Mouse (Mus musculus): ENCODE data around the gene Rbfox1. TPM values are rescaled to one million over a fixed set of nuclear protein-coding genes. Genes with fewer than 3 reads are reported as not detected.

Rbfox1 gene
- total RNA-seq, 2 experiments from 2014 or later: 410 to 420 TPM

DNA sequence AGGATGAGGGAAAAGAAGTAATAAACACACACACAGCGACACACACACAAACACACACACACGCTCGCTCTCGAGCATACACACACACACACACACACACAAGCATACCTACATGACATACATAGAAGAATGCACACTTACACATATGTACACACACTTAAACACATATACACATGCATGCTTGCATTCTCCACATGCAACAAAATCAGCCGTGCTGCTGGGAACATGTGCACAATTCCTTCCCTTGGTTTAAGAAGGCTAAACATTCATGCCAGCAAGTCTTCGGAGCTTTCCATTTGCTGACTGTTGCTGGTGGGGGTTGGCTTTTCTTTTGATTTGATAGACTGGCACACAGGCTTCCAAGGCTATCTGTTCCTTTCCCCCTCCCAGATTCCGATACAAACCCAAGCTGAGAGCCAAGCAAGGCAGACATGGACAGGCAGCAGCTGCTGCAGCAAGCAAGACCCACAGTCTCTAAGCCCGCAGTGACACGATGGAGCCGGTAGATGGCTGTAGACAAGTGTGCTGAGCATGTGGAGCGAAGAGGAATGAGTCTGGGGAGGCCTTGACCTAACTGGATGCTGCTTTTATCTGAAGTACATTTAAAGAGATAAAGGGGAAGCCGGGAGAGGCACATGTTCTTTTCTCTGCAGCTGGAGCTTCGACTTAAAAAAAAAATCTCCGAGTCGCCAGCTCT lies 954.3 kb downstream of the Rbfox1 start:
- DNase-seq: peak; percentile 54 to 66

DNA sequence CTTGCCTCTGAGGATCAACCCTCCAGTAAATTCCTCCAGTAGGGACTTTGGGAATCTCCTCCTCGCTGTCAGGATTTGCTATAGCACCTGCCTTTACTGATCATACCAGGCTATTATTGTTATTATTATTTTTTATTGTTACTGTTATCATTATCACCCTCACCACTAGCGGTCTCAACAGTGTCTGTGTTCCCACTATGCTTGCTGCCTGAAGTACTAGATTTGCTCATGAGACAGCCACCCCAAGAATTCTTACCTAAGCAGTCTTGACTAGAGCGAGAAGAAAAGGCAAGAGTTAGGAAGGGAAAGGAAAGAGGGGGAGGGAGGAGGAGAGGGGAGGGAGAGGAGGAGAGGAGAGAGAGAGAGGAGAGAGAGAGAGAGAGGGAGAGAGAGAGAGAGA lies 954.9 kb downstream of the Rbfox1 start:
- no peak for DNase-seq

DNA sequence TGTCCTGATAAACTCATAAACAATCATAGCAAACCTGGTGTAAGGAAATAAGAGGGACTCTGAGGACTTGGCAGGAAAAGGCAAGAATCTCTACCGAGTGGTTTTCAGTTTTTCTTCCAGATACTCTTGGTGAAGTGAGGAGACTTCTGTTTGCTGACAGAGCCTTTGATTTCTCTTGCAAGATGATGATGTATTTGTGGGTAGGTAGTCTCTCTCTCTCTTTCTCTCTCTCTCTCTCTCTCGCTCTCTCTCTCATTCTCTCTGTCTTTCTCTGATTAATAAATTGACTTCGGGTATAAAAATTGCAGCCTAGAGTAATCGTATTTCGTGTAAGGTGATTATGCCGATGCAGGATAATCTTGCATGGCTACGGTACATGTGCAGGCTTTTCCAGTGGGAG lies 955.3 kb downstream of the Rbfox1 start:
- DNase-seq: no peak

DNA sequence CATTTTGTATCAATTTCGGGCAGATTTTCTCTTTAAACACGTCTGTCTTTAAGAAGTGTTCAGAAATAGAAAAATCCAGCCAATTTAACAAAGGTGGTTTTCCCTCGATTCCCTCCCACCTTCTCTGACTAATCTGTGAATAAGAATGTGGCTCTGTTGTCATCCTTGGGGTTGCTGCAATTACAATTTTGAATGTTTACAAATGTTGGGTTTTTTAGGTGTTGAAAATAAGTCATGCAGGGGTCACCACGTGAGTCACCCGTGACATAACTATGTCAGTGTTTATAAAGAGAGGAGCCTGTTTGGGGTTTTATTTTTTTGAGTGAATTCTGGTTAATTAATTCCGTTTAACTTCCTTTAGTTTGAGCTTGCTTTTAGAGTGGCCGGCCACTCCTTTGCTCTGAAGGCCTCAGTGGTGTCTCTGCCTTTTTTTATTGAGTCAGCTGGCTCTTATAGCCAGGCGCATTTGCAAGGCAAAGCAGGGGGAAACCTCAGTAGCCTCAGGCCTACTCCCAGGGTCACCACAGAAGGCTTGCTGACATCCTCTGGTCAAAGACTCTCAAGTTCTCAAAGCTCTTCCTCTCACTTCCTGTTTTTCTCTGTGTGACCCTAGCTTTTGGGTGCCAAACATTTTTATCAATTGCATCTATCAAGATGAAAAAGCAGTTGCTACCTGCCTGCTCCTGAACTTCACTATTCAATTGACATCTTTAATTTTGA lies 957.1 kb downstream of the Rbfox1 start:
- DNase-seq: no peak

DNA sequence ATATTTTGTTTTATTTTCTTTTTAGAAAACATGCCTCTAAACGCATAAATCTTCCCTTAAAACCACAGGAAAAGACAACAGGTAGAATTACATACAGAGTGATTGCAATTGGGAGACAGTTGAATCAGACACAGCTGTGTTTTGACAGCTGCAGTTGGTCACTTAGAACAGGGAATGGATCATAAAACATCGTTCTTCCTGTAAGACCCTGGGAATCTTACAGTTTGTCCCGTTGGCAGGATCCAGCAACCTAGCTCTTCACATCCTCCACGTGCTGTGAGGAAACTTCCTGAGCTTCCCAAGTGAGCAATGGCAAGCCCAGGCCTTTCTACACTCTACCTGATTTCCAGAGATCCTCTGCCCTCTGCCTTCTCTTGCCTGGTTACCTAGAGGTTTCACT lies 959.5 kb downstream of the Rbfox1 start:
- DNase-seq: no peak

DNA sequence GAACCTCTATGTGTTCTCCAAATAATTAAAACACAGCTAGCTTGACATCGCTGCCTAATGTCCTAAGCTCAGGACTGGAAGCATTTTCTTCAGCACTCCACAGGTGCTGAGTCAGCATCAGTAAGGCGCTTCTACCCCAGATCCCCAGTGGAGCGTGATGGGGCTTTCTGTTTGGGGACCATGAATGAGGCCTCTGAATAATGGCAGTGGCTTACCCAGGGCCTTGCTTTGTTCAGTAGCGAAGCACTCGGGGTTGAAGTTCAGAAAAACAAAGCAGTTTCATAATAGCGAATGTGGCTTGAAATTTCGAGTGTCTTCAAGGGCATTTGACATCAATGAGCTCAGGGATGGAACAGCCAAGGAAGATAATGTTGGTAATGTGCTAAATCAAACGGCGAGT lies 966.2 kb downstream of the Rbfox1 start:
- DNase-seq: no peak

DNA sequence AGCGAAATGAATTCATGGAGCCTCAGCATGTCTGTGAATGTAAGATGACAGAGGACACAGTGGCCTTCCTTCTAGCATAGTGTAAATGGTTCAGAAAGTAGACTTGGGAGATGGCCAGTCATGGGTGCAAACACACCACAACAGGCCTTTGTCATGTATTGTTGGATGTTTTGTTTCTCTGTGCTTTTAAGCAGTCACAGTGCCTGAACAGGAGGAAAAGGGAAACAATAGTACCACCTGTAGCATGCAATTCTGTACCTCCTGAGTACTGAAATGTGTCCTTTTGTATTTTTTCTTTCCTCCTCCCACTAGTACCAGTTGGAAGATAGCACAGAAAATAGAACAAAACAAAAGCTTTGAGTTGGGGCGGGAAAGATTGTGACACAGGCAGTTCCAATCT lies 968.6 kb downstream of the Rbfox1 start:
- no peak for DNase-seq

DNA sequence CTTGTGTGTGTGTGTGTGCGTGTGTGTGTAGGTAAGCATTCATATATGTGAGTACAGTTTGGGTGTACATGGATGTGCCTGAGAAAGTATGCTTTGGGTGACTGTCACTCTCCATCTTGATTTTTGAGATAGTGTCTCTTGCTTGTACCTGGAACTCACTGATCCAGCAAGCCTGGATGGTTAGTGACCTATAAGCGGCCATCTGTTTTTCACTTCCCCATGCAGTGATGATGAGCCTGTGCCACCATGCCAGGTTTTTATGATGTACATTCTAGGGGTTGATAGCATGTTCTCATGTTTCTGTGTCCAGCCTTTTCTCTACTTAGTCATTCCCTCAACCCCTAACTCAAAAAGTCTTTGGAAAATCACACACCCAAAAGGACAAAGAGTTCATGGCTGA lies 976.5 kb downstream of the Rbfox1 start:
- DNase-seq: no peak

DNA sequence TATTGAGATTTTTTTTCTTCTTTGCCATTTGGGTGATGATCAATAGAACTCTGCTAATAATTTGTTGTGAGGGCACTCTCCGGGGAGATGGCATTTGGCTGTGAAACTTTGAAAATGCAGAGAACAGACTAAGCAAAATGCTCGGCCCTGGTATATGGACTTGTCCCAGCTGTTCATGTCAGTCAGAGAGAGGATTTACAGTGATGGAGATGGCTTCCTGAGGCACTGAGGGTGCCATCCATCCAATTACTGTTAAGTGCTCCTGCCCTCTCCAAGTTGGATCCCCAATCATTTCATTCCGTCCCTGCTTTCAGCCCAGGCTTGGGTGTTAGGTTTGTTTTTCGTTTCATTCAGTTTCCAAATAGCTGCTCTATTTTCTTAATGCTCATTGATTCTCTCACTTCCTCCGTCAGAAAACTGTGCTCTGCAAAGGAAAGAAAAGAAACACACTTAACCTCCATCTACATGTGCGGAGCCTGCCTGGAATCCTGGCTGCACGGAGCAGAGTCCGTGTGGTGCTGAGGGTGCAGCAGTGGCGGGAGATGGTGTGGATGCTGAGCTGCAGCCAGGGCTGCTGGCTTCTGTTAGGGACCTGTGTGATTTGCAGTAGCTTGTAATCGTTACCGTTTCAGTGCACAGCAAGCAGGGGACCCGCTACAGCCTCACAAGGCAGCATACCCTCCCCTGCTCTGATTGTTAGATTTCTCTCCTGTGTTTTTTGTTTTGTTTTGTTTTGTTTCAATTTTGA lies 997.7 kb downstream of the Rbfox1 start:
- DNase-seq: no peak

DNA sequence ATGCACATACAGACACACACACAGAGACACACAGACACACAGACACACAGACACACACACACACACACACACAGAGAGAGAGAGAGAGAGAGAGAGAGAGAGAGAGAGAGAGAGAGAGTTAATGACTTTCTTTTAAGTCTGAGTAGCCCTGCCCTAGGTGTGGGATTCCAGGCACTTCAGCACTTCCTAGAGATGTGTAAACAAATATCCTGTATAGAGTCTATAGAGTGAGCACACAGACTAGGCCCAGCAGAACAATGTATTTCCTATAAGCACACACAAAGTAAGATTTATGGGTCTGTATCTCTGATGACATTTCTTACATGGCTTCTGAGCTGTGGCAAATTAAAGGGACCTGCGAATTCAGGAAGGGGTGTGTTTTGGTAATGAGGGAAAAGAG lies 998.6 kb downstream of the Rbfox1 start:
- DNase-seq: no peak

DNA sequence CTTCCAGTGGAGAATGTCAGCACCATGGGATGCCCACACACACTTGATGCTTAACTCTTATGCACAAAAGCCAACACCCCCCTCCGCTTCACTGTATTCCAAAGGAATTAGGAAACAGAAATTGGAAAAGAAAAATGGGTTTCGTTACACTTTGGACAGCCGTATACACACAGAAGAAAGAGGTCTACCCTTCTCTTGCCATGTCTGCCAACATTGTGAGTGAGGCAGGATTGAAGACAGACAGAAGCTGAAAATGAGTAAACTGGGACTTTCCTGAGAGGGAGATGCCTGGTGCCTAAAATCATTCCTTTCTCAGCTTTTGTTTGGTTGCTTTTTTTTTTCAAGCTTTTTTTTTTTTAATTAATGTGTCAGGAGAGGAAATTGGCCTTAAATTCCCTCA lies 1000.5 kb downstream of the Rbfox1 start:
- DNase-seq: no peak

DNA sequence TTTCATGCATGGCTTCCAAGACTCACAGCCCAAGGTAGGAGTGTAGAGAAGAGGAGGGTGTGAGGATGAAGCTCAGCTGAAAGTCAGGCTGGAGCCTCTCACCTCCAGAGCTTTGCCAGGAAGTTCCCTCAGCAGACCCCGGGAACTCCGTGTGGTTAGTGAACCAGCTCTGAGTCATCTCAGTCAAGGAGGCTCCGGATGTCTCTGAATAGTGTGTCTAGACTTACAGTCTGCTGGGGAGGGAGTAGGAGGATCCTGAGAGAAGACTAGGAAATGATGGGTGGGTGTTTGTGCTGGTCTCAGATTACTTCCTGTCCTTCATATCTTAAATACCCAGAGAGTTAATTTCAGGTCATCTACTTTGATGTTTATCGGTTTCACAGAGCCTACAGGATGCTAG lies 1004.1 kb downstream of the Rbfox1 start:
- DNase-seq: no peak

DNA sequence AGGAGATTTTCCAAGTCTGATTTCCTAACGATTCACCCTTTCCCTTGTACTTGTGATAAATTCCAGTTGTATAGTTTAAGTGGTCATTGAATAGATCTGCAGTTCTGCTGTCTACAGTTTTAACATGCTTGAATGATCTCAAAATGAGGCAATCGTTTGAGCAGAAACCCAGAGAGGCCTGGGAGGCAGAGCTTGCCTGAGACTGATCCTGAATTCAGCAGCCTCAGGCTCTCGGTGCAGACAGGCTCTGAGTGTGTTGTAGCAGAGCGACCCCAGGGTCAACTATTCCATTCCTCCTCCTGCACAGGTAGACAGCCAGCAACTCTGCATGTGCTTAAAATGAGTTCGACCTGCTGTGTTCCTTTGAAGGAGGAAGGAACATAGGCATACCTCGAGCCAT lies 1012.6 kb downstream of the Rbfox1 start:
- no peak for DNase-seq

DNA sequence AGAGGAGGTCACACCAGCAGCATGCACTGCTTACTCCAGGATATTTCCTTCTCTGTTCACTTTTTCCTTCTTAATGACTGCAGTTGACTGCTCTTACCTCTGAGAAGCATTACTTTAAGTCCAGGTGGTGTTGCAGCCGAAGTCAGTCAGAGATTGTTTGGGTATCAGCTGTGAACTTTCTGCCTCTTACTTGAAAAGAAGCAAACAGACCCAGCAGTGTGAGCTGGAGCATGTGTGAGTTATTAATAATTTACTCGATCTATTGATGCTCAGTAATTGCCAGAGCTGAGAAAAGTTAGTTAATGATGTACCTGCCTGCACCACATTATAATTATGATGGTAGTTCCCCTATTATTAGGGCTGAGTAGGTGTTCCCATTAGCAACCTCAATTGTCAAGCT lies 1014.9 kb downstream of the Rbfox1 start:
- DNase-seq: no peak

DNA sequence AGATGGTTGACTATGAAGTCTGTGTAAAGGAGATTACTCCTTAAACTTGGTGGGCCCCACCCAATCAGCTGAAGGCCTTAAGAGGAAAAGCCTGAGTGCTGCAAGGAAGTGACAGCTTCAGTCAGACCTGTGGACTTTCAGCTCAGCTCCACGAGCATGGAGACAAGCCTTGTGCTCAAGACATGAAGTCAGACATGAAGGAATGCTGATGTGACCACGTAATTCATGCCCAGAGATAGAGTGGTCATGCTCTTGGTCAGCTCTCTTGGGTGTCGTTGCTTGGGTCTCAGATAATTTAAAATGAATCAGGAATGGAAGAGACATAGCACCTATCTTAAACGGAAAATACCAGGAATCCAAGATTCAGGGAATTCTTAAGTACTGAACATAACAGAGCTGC lies 1019.8 kb downstream of the Rbfox1 start:
- no peak for DNase-seq

DNA sequence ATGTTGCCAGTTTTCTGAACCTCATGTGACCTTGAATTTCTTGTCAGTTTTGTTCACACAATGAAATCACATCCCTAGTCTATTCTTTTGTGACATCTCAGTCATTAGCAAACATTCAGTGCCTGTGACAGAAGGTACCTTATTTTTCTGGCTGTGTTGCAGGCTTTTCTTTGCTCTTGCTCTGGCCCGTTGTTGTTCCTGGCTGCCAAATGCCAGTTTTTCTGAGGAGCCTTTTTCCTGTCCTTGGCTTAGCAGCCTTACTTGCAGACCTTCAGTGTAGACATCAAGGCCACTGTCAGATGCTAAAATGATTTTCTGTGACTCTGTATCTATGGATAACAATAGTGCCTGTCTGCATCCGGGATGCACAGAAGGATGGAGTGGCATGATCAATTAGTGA lies 1020.8 kb downstream of the Rbfox1 start:
- DNase-seq: no peak

DNA sequence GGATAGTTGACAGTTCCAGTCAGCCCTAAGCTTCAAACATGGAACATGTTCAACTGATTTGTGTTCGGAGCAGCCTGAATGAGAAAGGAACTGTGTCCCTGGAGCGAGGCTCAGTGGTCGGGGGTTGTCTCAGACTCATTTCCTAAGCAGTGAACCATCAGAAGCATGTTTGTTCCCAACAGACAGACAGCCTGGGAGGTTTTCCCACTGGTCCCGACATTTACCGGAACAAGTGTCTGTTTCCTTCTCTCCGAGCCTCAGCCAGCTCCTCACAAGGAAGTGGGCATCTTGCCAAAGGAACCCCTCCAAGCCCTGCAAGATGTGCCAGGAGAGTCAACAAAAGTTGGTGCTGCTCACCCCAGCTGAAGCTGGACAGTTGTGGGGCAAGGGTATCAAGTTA lies 1022.4 kb downstream of the Rbfox1 start:
- peak in 1 of 2 experiments; percentile 16 for DNase-seq

DNA sequence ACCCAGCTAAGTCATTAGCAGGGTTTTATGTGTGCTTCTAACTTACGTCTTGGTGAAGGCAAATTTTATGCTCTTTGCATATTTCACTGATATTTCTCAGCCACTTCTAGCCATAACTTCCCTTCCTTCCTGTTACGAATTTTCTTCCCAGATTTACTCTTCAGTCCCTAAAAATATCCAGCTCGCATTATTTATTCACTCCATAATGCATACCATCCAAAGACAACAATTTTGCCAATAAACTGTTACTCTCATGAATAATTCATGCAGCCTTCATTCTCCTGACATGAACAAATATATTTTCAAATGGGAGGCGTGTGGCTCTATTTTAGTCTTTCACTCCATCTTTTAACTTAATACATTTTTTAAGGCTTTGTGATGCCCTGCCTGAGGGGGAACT lies 1029.4 kb downstream of the Rbfox1 start:
- DNase-seq: no peak

DNA sequence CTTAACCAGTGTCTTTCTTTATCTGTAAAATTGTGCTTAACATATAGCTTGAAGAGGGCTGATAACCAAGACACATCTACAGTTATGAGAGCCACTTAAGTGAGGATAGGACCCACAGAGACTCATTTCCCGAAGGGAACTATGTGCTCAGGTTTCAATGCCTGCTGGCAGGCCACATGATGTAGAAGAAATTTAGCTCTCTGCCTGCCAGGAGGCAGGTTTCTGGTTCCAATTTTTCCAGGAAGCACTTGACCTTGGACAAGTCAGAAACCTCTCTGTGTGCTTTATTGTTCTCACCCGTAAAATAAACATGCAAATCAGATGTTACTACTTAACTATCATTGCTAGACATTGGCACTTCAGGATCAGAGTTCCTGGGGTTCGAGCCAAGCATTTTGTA lies 1033.5 kb downstream of the Rbfox1 start:
- no peak for DNase-seq

DNA sequence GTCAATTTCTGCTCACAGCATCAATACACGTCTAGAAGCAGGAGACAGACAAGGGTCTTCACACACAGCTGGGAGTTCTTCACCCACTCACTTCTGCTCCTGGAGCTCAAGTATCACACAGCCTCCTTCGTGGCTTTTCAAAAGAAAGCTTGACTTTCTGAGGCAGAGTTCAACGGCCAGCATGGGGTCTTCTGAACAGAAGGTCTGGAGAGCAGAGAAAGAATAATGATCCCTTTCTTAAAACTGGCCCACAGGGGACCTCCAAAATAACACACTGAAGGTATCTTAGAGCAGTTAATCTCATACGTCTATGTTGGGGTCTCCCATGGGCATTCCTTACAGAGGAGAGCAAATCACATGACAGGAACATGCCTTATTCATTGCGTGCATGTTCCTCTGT lies 1034.5 kb downstream of the Rbfox1 start:
- no peak for DNase-seq

DNA sequence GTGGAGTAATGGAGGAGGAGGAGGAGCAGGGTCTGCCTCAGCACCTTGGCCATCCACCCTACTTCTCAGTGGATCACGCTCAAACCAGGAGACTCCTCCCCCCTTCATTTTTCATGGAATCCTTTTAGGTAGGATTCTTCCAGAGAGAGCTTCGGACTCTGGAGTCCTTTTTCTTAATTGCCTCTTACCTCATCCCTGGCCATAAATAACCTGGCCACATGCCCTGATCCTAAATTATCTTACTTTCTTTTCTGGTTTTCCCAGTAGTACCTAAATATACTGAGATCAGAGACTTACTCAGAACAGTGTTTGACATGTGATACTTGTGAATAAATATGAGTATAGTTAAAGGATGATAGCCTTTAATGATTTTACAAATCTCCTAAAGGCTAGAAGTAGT lies 1042.5 kb downstream of the Rbfox1 start:
- DNase-seq: no peak

DNA sequence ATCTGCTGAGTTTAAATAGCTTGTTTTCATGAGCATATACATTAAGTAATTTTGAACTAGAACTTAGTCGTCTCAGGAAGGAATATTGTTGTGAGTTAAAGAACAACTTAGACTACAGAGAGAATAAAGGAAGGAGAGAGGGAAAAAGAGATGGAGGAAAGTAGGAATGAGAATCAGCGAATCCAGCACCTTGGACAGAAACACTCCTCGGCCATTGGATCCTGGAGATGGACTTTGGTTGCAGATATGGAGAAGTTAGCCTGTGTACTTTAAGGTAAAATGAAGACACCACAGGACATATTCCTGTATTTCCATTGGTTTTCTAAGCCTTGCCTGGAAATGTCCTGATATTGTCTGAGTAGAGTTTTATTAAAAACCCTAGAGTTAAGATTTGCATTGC lies 1045.6 kb downstream of the Rbfox1 start:
- no peak for DNase-seq

DNA sequence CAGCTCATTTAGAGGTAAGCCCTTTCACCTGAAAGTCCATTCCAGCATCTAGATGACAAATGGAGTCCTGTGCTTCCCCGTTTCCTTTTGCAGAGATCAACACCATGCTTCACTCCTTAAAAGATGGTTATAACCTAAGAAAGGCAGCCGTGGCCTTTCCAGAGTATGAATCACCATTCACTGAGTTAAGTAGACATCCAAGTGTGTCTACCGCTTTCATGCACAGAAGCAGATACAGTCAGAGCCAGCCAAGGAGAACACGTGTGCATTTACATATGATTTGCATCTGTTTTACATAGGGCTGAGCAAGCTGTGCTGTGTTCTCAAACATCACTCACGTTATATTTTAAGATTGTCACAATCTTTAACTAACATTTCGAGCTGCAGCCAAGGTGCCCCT lies 1061.0 kb downstream of the Rbfox1 start:
- no peak for DNase-seq

DNA sequence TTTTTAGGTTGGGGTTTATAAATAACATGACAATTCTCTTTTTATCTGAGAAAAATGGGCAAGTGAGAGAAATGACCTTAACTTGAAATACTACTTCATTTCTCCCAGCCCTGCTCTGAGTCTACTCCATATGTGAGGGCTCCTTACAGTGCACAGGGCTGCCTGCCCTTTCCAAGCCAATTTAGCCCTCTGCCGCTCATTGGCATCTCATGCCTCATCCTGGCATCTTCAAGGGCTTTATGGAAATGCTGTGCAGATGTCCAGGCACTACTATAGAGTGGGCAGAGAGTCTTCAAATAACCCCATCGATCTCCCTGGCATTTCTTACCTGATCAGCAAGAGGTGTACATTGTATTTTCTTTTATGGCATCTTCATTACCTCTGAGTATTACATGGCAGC lies 1064.5 kb downstream of the Rbfox1 start:
- no peak for DNase-seq
